Mouse (Mus musculus) erythroblast, embryonic 14.5 days (primary cell): ENCODE measurements around the gene Srsf3.

ENCODE experiments used
- GATA1 ChIP-seq: IDR thresholded peaks from 2 replicates; pipeline ENCODE4 v1.6.1; 2012; ENCODE audit warnings: low read length, inconsistent platforms, mixed read lengths
- TAL1 ChIP-seq: IDR thresholded peaks from 3 replicates; pipeline ENCODE4 v1.6.1; 2012; ENCODE audit warnings: low read length, inconsistent platforms, mixed read lengths

GRCm38 (mm10) chr17:29083586-29083985 lies 51.2 kb downstream of the Srsf3 start:
- TF ChIP-seq GATA1: no peak
- no peak for TF ChIP-seq TAL1
